Mouse (Mus musculus): Measurements from ENCODE around the gene Dnajc13. TPM values are rescaled to one million over a fixed set of nuclear protein-coding genes. Genes with fewer than 3 reads are reported as not detected.
A peak's percentile ranks its signal among the peaks of the same experiment; 100 is the strongest.

The Dnajc13 gene
- polyA plus RNA-seq, 1 experiment from 2014 or later: 26.8 TPM

- 80% methylated on average over 5 of the region's 5 CpGs for WGBS
- no peaks in the 10 kb centered on the region for H3K36me3 ChIP-seq (ENCODE audit: control insufficient read depth, insufficient read depth, low read length)
- no peaks in the 10 kb centered on the region for H3K9me3 ChIP-seq (ENCODE audit: control insufficient read depth, low read length)
- H3K4me3 ChIP-seq (ENCODE audit: low read depth, low read length): no peak overlapping the region
- no peak overlapping the region for H3K27ac ChIP-seq (ENCODE audit: low read depth, low read length)
- no peak overlapping the region for H3K4me2 ChIP-seq (ENCODE audit: low read depth)
- H3K27me3 ChIP-seq (ENCODE audit: control insufficient read depth, insufficient read depth, low read length): no peaks in the 10 kb centered on the region
- no peak overlapping the region for H3K9ac ChIP-seq (ENCODE audit: low read length)
- ATAC-seq (ENCODE audit: insufficient read depth, low FRiP score, low TSS enrichment) (no peak), DNase-seq (ENCODE audit: low spot score) (no peak)
- no peaks in the 10 kb centered on the region for H3K4me1 ChIP-seq (ENCODE audit: control insufficient read depth, insufficient read depth, low read length)
Observed at GRCm38 (mm10) chr9:104281737-104282136, 19.0 kb upstream of the Dnajc13 start.

GRCm38 (mm10) chr9:104280725-104281495, 18.2 kb upstream of the Dnajc13 start:
- no peaks in the 10 kb centered on the region for H3K9me3 ChIP-seq (ENCODE audit: control insufficient read depth, low read length)
- no peak overlapping the region for H3K27ac ChIP-seq (ENCODE audit: low read depth, low read length)
- no peak overlapping the region for H3K4me2 ChIP-seq (ENCODE audit: low read depth)
- WGBS: 85% methylated on average over 8 of the region's 8 CpGs
- no peaks in the 10 kb centered on the region for H3K27me3 ChIP-seq (ENCODE audit: control insufficient read depth, insufficient read depth, low read length)
- no peaks in the 10 kb centered on the region for H3K36me3 ChIP-seq (ENCODE audit: control insufficient read depth, insufficient read depth, low read length)
- no peaks in the 10 kb centered on the region for H3K4me1 ChIP-seq (ENCODE audit: control insufficient read depth, insufficient read depth, low read length)
- no peak overlapping the region for H3K9ac ChIP-seq (ENCODE audit: low read length)
- no peak for DNase-seq (ENCODE audit: low spot score)
- ATAC-seq (ENCODE audit: insufficient read depth, low FRiP score, low TSS enrichment): no peak
- no peak overlapping the region for H3K4me3 ChIP-seq (ENCODE audit: low read depth, low read length)

GRCm38 (mm10) chr9:104277528-104278162, 14.9 kb upstream of the Dnajc13 start:
- Histone ChIP-seq H3K4me3 (ENCODE audit: low read depth, low read length) (no peak overlapping the region), H3K4me1 (ENCODE audit: control insufficient read depth, insufficient read depth, low read length) (no peaks in the 10 kb centered on the region), H3K27ac (ENCODE audit: low read depth, low read length) (no peak overlapping the region), H3K36me3 (ENCODE audit: control insufficient read depth, insufficient read depth, low read length) (no peaks in the 10 kb centered on the region), H3K9me3 (ENCODE audit: control insufficient read depth, low read length) (no peaks in the 10 kb centered on the region), H3K4me2 (ENCODE audit: low read depth) (no peak overlapping the region), H3K27me3 (ENCODE audit: control insufficient read depth, insufficient read depth, low read length) (no peaks in the 10 kb centered on the region), H3K9ac (ENCODE audit: low read length) (no peak overlapping the region)
- 29% methylated on average over 18 of the region's 18 CpGs for WGBS
- DNase-seq (ENCODE audit: low spot score): peak; percentile 42
- ATAC-seq (ENCODE audit: insufficient read depth, low FRiP score, low TSS enrichment): no peak

GRCm38 (mm10) chr9:104275084-104275785, 12.5 kb upstream of the Dnajc13 start:
- ATAC-seq (ENCODE audit: insufficient read depth, low FRiP score, low TSS enrichment) (no peak), DNase-seq (ENCODE audit: low spot score) (no peak)
- 90% methylated on average over 17 of the region's 17 CpGs for WGBS
- Histone ChIP-seq H3K9me3 (ENCODE audit: control insufficient read depth, low read length) (no peaks in the 10 kb centered on the region), H3K9ac (ENCODE audit: low read length) (no peak overlapping the region), H3K4me2 (ENCODE audit: low read depth) (no peak overlapping the region), H3K27ac (ENCODE audit: low read depth, low read length) (no peak overlapping the region), H3K36me3 (ENCODE audit: control insufficient read depth, insufficient read depth, low read length) (no peaks in the 10 kb centered on the region), H3K4me3 (ENCODE audit: low read depth, low read length) (no peak overlapping the region), H3K27me3 (ENCODE audit: control insufficient read depth, insufficient read depth, low read length) (no peaks in the 10 kb centered on the region), H3K4me1 (ENCODE audit: control insufficient read depth, insufficient read depth, low read length) (no peaks in the 10 kb centered on the region)

- Histone ChIP-seq H3K36me3 (ENCODE audit: control insufficient read depth, insufficient read depth, low read length) (no peaks in the 10 kb centered on the region), H3K27ac (ENCODE audit: low read depth, low read length) (no peak overlapping the region), H3K27me3 (ENCODE audit: control insufficient read depth, insufficient read depth, low read length) (no peaks in the 10 kb centered on the region), H3K4me1 (ENCODE audit: control insufficient read depth, insufficient read depth, low read length) (no peaks in the 10 kb centered on the region), H3K9me3 (ENCODE audit: control insufficient read depth, low read length) (no peaks in the 10 kb centered on the region), H3K4me3 (ENCODE audit: low read depth, low read length) (no peak overlapping the region), H3K9ac (ENCODE audit: low read length) (no peak overlapping the region), H3K4me2 (ENCODE audit: low read depth) (no peak overlapping the region)
- DNase-seq (ENCODE audit: low spot score) (no peak), ATAC-seq (ENCODE audit: insufficient read depth, low FRiP score, low TSS enrichment) (no peak)
- WGBS: 90% methylated on average over 4 of the region's 4 CpGs
Observed at GRCm38 (mm10) chr9:104272057-104272456, 9.3 kb upstream of the Dnajc13 start.

- no peak overlapping the region for H3K9ac ChIP-seq (ENCODE audit: low read length)
- H3K36me3 ChIP-seq (ENCODE audit: control insufficient read depth, insufficient read depth, low read length): no peaks in the 10 kb centered on the region
- DNase-seq (ENCODE audit: low spot score) (no peak), ATAC-seq (ENCODE audit: insufficient read depth, low FRiP score, low TSS enrichment) (no peak)
- H3K4me3 ChIP-seq (ENCODE audit: low read depth, low read length): no peak overlapping the region
- no peaks in the 10 kb centered on the region for H3K4me1 ChIP-seq (ENCODE audit: control insufficient read depth, insufficient read depth, low read length)
- no peak overlapping the region for H3K27ac ChIP-seq (ENCODE audit: low read depth, low read length)
- H3K27me3 ChIP-seq (ENCODE audit: control insufficient read depth, insufficient read depth, low read length): no peaks in the 10 kb centered on the region
- H3K4me2 ChIP-seq (ENCODE audit: low read depth): no peak overlapping the region
- 77% methylated on average over 4 of the region's 4 CpGs for WGBS
- H3K9me3 ChIP-seq (ENCODE audit: control insufficient read depth, low read length): no peaks in the 10 kb centered on the region
Observed at GRCm38 (mm10) chr9:104271642-104272041, 8.9 kb upstream of the Dnajc13 start.

- ATAC-seq (ENCODE audit: insufficient read depth, low FRiP score, low TSS enrichment) (no peak), DNase-seq (ENCODE audit: low spot score) (no peak)
- no peak overlapping the region for H3K9ac ChIP-seq (ENCODE audit: low read length)
- no peaks in the 10 kb centered on the region for H3K9me3 ChIP-seq (ENCODE audit: control insufficient read depth, low read length)
- H3K27ac ChIP-seq (ENCODE audit: low read depth, low read length): no peak overlapping the region
- H3K27me3 ChIP-seq (ENCODE audit: control insufficient read depth, insufficient read depth, low read length): no peaks in the 10 kb centered on the region
- no peak overlapping the region for H3K4me3 ChIP-seq (ENCODE audit: low read depth, low read length)
- H3K4me2 ChIP-seq (ENCODE audit: low read depth): no peak overlapping the region
- H3K4me1 ChIP-seq (ENCODE audit: control insufficient read depth, insufficient read depth, low read length): no peaks in the 10 kb centered on the region
- no peaks in the 10 kb centered on the region for H3K36me3 ChIP-seq (ENCODE audit: control insufficient read depth, insufficient read depth, low read length)
- 87% methylated on average over 3 of the region's 3 CpGs for WGBS
Observed at GRCm38 (mm10) chr9:104269944-104270343, 7.2 kb upstream of the Dnajc13 start.

- H3K4me3 ChIP-seq (ENCODE audit: low read depth, low read length): no peak overlapping the region
- no peaks in the 10 kb centered on the region for H3K36me3 ChIP-seq (ENCODE audit: control insufficient read depth, insufficient read depth, low read length)
- no peak overlapping the region for H3K4me2 ChIP-seq (ENCODE audit: low read depth)
- no peak for DNase-seq (ENCODE audit: low spot score)
- H3K4me1 ChIP-seq (ENCODE audit: control insufficient read depth, insufficient read depth, low read length): no peaks in the 10 kb centered on the region
- H3K27me3 ChIP-seq (ENCODE audit: control insufficient read depth, insufficient read depth, low read length): no peaks in the 10 kb centered on the region
- no peaks in the 10 kb centered on the region for H3K9me3 ChIP-seq (ENCODE audit: control insufficient read depth, low read length)
- ATAC-seq (ENCODE audit: insufficient read depth, low FRiP score, low TSS enrichment): no peak
- 67% methylated on average over 10 of the region's 10 CpGs for WGBS
- no peak overlapping the region for H3K27ac ChIP-seq (ENCODE audit: low read depth, low read length)
- no peak overlapping the region for H3K9ac ChIP-seq (ENCODE audit: low read length)
Observed at GRCm38 (mm10) chr9:104269349-104269871, 6.7 kb upstream of the Dnajc13 start.
